Mouse (Mus musculus): Measurements from ENCODE around the gene Tsc22d1.

Tsc22d1 gene

GRCm38 (mm10) chr14:76414862-76415780 lies at the start of gene Tsc22d1:
Gene Tsc22d1 (plus strand): TSS chr14:76414961.
- DNase-seq: peak; percentile 12

GRCm38 (mm10) chr14:76373638-76374037 lies 41.1 kb upstream of the Tsc22d1 start:
- no peak for DNase-seq

GRCm38 (mm10) chr14:76374601-76375000 lies 40.2 kb upstream of the Tsc22d1 start:
- no peak for DNase-seq

- DNase-seq: no peak
Observed at GRCm38 (mm10) chr14:76376561-76376960, 38.2 kb upstream of the Tsc22d1 start.

- no peak for DNase-seq
Observed at GRCm38 (mm10) chr14:76379411-76379810, 35.4 kb upstream of the Tsc22d1 start.

GRCm38 (mm10) chr14:76388025-76388424 lies 26.7 kb upstream of the Tsc22d1 start:
- no peak for DNase-seq

- DNase-seq: no peak
Observed at GRCm38 (mm10) chr14:76398251-76398650, 16.5 kb upstream of the Tsc22d1 start.

GRCm38 (mm10) chr14:76402574-76402973 lies 12.2 kb upstream of the Tsc22d1 start:
- DNase-seq: no peak

GRCm38 (mm10) chr14:76409111-76409510 lies 5.7 kb upstream of the Tsc22d1 start:
- DNase-seq: no peak

GRCm38 (mm10) chr14:76413773-76414121 lies 1.0 kb upstream of the Tsc22d1 start:
- DNase-seq: peak; percentile 26

GRCm38 (mm10) chr14:76414122-76414861 lies 469 bp upstream of the Tsc22d1 start:
- DNase-seq: peak; percentile 90

- DNase-seq: peak; percentile 30
Observed at GRCm38 (mm10) chr14:76415781-76416301, 1.1 kb downstream of the Tsc22d1 start.

GRCm38 (mm10) chr14:76416366-76417040 lies 1.7 kb downstream of the Tsc22d1 start:
- no peak for DNase-seq

GRCm38 (mm10) chr14:76417346-76417745 lies 2.6 kb downstream of the Tsc22d1 start:
- no peak for DNase-seq

- no peak for DNase-seq
Observed at GRCm38 (mm10) chr14:76420726-76421125, 6.0 kb downstream of the Tsc22d1 start.

- no peak for DNase-seq
Observed at GRCm38 (mm10) chr14:76421162-76421561, 6.4 kb downstream of the Tsc22d1 start.

- no peak for DNase-seq
Observed at GRCm38 (mm10) chr14:76425422-76425821, 10.7 kb downstream of the Tsc22d1 start.

- no peak for DNase-seq
Observed at GRCm38 (mm10) chr14:76425986-76426530, 11.3 kb downstream of the Tsc22d1 start.

- no peak for DNase-seq
Observed at GRCm38 (mm10) chr14:76428855-76429254, 14.1 kb downstream of the Tsc22d1 start.

GRCm38 (mm10) chr14:76431918-76432317 lies 17.2 kb downstream of the Tsc22d1 start:
- DNase-seq: no peak

GRCm38 (mm10) chr14:76432369-76432768 lies 17.6 kb downstream of the Tsc22d1 start:
- no peak for DNase-seq

GRCm38 (mm10) chr14:76432816-76433215 lies 18.1 kb downstream of the Tsc22d1 start:
- no peak for DNase-seq

- no peak for DNase-seq
Observed at GRCm38 (mm10) chr14:76442160-76442559, 27.4 kb downstream of the Tsc22d1 start.

All from liver (tissue).